Mouse (Mus musculus) cerebellum, adult 11 months (tissue): ENCODE measurements at regions not wholly inside any gene's neighbourhood (a gene's known extent, or its start where the extent isn't known, plus 50 kb on each side); places are given as distances from the start of the nearest gene placed in this dataset.
"Not testable (repeated sequence)": the region's sequence is repeated elsewhere in the genome, so short reads cannot be mapped to it uniquely, and the experiment has no call there.

Experiments
- DNase-seq: peaks from one replicate; pipeline ENCODE4 v3.0.0; 2022

DNA sequence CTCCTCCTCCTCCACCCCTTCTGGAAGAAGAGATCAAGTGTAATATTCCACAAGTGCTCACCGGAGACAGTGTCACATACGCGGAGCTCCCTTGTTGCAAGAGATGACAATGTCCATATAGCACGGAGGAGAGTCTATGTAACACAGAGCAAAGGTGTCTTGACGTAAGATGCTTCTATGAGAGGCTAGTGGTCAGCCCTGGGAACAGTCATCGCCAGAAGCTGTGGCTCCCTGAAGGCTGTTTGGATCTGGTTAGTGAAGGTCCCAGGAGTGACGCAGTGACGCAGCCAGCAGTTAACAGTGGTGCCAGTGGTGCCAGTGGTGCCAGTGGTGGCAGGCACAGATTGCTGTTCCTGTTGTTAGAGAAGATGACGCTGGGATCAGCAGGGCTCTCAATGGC lies 66.9 kb downstream of the Twistnb start:
- DNase-seq: no peak

DNA sequence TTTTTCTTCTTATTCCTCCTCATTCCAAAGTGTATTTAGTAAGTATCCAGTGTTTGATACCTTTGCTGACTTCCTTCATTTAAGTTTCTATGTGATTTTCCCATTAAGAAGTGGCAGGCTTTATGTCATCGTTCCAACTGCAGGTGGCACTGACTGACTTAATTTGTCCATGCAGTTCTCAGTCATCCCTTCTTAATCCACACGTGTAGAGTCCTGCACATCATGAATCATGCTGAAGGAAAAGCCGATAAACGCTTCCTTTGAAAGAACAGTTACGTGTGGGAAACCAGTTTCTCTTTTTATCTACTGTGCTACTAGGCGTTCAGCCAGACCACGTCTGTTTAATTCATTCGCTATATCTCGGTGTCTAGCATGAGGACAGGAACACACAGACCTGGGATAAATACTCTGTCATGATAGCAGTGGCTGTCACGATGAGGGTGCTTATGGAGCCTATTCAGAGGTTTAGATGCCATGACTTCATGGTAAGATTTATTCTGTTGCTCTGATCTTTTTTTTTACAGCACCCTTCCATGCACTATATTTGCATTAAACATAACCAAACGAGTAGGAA lies 68.0 kb downstream of the Twistnb start:
- no peak for DNase-seq

DNA sequence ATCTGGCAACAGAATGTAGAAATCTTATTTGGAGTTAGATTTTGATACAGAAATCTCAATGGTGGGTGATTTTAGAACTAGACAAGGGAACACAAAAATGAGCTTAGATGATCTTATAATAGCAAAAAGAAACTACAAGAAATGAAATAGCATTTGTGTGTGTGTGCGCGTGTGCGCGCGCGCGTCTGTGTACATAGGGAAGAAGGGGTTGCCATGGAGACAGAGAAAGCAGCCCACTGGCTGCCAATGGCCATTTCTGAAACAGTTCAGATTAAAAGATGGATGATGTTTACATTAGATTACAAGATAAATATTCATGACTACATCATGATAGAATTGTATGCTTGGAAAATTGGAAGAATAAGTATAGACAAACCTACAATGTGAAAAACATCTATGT lies 112.1 kb downstream of the Twistnb start:
- DNase-seq: no peak

DNA sequence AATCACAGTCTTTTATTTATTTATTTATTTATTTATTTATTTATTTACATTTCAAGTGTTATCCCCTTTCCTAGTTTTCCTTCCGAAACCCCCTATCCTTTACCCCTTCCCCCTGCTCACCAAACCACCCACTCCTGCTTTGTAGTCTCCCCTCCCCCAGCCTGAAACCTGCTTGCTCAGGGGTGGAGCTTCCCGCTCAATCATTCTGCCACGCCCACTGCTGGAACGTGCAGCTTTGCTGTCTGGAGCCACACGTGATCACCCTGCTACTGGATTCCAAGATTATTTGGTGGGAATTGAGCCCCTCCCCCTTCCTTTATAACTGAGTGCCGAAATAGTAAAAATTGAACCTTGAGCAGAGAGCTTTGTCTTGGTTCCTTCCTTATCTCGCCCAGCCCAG lies 122.2 kb downstream of the Twistnb start:
- not testable (repeated sequence) for DNase-seq

DNA sequence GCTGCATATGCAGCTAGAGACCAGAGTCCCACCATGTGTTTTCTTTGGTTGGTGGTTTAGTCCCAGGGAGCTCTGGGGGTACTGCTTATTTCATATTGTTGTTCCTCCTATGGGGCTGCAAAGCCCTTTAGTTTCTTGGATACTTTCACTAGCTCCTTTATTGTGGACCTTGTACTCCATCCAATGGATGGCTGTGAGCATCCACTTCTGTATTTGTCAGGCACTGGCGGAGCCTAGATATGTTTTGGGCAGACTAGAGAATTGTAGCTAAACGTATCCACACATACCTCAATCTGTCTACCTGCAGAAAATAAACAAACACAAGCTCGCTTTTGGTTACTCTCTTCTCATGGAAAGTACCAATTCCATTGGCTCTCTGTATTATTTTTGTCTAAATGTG lies 122.8 kb downstream of the Twistnb start:
- no peak for DNase-seq

DNA sequence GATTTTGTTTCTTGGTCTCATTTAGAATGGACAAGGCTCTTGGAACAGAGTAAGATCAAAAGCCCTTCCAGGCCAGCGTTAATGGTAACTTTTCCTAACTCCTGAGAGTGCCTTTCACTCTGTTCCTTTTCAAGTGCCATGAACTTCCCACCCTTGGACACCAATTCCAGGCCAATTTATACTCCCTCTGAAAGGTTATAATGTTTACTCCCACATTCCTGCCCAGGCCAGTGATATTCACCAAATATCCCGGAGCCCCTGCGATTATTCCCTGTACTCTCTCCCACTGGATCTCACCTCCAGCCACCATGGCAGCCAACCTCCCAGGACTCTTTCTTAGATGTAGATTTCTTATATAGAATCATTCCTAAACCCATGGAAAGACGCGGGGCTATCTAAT lies 123.2 kb downstream of the Twistnb start:
- no peak for DNase-seq

DNA sequence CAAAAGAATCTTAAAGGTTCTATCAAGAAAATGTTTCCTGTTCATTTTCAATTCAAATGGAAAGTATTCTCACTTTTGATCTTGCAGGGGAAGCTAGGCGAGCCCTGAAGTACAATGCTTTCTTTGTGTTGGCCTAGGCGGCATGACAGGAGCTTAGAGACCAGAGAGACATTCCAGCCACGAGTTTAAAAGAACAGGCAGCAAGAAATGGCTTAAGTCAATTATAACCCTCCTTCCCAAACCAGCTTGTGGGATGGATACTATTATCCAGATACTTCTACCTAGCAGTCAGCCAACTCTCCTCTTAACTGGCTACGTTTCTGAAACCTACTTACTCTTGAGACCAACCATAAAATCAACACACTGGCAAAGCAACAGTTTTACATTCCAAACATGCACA lies 124.3 kb downstream of the Twistnb start:
- DNase-seq: no peak

DNA sequence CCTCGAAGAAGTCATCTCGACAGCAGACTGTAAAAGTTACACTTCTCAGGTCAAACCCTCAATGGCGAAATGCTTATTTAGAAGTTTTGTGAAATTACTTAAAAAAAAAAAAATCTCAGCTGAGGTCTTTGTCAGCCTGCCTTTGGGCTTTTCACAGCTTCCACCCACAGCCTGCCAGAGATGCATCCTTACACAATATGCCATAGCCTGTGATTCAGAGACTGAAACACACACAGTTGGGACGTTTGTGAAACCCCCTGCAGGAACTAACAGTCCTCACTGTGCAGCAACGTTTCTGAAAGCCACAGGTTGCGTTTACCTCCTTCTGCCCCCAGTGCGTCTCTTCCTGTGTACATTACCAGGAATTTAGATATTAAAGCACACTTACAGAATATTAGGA lies 131.7 kb downstream of the Twistnb start:
- DNase-seq: no peak

DNA sequence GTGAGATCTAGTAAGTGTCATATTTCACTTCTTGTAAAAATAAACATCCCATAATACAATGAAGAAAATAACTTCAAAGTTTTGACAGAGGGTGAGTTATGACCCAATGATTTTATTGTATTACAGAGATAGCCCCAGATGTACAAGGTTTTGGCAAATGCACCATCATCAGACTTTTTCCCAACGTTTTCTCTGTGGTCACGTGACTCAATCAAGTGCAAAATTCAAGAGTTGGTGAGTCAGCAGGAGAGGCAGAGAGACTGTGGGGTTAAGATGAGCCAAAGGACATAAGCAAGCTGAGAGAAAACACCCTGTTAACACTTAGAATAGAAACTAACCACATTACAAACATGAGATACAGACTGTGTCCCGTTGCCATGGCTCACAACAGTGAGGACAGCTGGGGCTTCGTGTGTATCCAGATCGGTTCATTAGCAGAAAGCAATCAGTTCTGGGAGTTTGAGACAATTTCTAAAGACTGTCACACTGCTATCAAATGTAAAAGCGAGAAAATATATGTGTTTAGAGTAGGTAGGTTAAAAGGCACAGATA lies 148.5 kb downstream of the Twistnb start:
- DNase-seq: no peak

DNA sequence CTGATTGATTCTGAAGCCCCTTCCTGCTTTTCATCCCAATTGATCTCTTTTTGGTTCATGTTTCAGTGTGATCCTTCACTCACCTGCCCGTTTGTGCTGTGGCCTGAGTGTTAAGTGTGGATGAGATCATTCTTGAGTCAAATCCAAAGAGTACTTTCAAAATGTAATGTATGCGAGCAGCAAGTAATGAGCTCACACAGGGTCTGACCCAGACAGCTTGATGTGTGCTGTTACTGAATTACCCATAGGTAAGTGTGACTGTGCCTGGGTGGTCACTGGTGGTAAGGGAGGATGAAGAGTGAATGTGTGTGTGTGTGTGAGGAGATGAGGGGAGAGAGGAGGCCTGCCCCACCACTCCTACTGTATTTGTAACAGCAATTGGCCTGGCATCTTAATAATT lies 151.4 kb downstream of the Twistnb start:
- no peak for DNase-seq

DNA sequence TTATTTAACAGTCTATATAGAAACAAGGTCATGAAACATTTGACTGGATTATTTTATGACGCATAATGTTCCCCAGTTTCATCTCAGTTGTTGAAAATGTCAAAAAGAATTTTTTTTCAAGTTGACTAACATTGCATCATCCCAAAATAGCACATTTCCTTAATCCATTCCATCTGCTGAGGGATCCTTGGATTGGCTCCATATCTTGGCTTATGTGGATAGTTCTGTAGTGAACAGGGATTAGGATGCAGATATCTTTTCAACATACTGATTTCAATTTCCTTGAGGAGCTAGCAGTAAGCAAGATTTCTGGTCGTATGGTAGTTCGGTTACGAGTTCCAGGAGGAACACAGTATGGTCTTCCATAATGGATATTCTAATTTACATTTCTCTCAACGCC lies 161.6 kb downstream of the Twistnb start:
- no peak for DNase-seq

DNA sequence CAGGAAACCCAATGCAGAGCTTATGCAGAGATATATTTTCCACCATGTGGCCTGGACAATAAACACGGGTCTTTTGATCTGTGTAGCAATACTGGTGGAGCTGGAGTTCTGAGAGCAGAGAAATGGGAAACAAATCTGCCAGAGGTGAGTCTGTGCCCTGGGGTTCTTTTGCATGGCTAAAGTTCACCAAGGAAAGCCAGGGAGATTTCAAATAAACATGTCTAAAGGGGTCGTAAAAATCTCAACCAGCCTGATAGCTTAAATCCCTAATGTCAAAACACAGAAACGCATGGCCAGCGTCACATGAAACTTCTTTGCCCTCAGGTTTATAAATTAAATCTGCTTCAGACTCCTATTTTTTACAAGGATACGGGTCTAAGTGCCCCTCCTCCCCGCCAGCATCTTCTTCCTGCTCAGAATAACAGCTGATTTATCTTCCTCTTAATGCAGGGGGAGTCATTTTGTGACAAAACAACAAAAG lies 163.0 kb downstream of the Twistnb start:
- DNase-seq: no peak

DNA sequence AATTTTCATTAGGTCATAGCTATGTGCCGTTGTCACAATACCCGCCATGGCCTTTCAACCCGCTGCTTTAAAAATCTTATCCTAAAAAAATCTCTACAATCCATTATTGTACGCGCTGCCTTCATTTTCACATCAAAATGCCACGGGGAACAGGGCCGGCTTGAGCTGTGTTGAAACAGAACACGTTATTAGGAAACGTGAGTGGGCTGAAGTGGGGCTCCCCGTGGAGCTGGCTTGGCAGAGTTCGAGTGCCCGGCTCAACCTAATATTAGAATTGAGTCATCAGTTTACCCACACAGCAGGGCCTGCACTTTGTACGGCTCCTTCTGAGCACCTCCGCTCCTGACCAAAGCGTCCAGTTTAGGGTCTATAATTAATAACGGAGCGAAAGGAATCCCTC lies 163.5 kb downstream of the Twistnb start:
- DNase-seq: no peak

DNA sequence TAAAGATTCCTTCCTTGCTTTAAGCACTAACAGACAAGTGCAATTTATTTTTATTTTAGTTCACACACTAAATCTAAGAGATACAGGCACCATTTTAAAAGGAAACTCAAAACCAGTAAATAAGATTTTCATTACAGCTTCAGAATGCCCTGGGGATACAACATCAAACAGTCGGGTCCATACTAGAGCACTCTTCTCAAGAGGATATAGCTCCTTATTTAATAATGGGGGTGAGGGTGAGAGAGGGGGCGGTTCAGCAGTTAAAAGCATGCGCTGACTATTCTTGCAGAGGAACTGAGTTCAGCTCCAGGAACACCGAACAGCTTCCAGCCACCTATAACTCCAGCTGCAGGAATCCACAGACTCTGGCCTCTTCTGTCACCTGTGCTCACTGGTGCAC lies 164.2 kb downstream of the Twistnb start:
- DNase-seq: no peak

DNA sequence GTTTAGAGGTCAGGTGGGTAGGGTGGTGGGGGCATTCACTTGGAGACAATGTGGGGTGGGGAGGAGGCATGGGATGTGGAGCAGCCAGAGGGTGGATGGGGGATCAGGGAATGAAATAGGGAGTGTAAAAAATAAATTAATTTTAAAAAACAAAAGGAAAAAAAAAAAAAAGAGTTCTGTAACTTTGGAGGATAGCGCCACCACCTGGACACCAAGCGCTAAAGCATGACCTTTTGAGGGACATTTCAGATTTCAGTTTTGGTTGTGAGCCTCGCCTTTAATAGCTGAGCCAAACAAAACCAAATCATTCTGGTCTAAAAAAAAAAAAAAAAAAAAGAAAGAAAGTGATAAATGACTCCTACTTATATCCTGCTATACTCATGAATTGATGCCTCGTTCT lies 176.0 kb downstream of the Twistnb start:
- DNase-seq: no peak

DNA sequence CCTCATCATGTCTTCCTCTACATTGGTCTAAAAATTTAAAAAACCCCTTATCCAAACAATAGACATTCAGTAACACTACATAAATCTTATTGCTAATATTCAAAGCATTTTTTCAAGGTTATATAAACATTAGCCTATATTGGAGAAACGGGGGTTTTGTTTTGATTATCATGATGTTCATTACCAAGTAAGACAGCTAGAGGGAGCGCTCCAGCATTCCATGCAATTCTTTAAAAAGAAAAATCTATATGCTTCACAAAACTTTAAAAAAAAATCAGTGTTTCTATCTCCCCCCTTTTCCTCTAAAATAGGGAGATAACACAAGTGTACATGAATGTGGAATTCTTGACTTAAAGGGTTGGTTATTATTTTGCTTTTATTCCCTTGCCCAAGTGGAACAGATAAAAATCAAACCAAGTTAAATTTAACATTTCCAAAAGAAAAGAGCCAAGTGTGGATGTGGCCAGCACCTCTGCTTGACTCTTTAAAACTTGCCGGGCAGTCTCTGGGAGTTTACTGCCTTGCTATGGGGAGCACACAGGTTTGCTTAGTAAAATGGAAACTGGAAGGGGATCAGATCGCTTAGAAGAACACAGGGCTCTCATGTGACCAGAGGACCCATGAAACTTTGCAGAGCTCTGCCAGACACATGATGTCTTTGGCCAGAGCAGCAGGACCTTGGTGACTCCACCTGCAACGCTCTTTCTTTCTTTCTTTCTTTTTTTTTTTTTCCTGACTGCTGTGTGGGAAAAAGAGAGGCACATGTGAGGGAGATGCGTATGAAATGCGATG lies 178.6 kb downstream of the Twistnb start:
- no peak for DNase-seq

DNA sequence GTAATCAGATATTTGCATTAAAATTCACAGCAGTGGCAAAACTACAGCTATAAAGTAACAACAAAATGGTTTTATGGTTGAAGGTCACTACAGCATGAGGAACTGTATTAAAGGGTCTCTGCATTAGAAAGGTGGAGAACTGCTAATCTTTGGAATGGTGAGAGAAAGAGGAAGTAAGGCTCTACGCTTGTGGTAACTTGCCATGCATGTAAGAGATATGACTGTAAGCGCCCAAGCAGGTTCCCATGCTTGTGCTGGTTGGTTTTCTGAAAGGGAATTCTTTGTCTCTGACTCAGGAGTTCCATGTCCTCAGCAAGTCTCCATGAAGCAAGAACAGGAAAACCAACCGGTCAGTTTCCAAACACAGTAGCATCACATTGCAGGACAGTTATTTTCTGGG lies 182.9 kb downstream of the Twistnb start:
- DNase-seq: no peak

DNA sequence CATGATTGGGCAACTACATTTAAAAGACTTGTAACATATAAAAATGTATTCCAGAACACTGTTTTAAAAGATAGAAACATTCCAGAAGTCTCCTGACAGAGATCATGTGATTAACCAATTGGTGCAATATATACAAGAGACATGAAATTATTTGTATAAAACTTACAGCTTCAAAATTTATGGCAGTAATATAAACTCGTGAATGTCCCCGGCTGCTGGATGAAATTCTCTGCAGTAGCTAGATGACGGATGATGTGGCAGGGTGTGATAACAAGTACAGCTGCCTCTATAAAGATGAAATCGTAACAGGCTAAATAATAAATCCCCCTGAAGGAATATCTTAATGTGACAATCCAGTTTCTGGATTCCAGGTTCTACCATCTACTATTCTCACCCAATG lies 191.0 kb downstream of the Twistnb start:
- no peak for DNase-seq

DNA sequence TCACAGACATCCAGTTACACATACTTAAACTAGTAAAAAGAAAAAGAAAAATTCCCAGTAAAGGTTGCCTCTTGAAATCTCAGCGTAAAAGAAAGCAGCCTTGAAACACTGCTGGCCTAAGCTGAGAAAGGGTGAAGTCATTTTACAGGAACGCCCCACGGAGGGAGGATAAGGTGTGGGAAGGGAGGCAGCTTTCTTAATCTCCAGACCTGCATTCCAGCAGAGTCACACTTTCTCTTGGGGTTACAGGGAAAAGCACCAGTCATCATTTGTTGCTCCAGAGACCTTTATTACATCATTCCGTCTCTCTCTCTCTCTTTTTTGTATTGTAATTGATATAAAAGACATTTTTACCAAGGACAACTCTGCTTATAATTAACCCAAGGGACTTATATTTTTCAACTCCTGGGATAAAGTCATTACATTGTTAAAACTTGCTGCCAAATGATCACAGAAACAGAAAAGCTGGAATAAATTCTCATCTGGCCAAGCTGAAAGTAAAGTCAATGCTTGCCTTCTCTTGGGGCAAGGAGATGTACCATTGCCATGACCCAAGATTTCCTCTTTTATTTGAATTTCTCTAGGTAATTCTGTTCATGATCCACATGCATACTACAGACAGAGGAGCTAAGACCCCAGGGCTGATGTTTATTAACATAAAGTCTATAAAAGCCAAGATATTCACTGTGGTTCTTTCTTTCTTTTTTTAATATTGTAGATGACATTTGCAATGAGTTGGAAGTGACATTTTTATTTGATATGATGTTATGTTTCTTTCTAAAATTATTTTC lies 196.9 kb downstream of the Twistnb start:
- no peak for DNase-seq

DNA sequence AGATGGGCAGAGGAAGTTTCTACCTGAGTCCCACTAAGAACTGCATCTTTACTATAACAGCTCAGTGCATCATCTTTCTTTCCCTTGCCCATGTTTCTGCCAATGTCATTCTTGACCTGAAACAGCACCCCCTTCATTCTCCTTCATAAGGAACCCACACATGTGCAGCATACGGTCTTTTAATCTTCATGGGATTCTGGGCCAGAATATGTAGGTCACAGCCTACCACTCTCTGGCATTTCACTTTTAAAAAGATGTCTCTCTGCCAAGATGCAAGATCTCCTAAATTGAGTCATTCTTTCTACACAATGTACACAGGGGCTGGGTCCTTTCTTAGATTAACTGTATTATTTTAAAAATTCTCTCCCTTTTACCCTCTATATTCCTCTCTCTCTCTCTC lies 223.2 kb downstream of the Twistnb start:
- DNase-seq: no peak

DNA sequence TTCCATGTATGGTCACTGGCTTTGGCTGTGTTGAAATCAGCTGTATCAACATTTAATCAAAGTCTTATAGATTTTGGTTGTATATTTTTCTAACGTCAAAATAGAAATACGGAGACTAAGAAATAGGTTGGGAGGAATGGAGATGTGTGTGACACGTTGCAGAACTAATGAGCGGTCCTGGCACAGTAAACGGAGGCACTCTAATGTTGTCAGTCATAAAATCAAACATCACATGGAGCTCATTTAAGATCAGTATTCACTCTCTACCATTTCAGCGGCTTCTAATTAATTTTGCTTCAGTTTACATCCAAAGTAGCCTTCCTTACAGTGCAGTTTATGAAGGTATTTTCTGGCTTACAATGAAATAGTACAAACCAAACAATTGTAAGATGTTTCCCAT lies 246.1 kb downstream of the Twistnb start:
- no peak for DNase-seq

DNA sequence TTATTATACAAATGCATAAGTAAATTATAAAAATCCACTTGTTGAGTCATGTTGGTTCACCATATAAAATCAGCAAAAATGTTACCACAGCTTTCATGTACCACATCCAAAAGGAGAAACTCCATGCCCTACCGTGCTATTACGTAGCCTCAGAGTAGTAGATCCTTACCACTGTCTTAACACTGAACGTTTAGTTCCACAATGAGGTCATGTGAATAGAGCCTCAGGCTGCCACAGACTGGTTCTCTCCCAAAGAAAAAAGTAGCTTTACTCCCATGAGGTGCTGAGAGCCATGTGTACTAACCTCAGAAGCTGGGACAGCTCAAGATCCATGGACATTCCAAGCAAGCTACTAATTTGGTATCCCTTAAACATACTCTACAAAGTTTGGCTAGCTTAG lies 235.4 kb upstream of the Ferd3l start:
- DNase-seq: no peak

DNA sequence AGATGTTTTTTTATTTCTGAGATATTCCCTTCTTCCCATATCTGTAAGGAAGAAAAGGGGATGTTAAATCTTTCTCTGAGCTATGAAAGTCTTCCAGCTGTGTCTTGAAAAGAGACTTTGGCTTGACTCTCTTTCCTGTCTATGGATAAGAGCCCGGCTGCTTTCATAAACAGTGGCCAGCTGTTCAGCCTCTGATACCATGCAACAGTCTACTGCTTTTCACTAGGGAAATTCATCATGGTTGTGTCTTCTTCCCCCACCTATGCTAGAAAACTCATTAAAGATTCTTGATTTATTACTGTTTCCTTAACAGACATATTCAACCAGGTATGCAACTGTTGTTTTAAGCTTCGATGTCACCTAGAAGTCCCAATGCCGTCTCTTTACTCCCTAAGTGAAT lies 213.8 kb upstream of the Ferd3l start:
- DNase-seq: no peak

DNA sequence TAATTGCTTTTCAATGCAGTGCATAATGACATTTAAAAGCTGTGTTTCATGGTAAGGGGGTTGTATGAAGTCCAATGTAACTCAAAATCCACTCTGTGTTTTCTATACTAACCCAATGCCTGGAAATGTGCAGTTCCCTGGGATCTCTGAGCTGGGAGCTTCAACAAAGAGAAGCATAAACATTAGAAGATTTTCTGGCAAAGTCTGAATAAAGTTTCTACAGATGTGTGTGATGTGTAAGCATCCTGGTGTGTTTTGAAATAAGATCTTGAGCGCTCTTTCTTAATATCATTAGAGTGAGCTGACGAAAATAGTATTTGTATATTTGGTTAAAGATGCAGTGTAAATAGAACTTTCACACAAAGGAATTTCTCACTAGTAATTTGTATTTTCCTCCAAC lies 212.2 kb upstream of the Ferd3l start:
- no peak for DNase-seq
